Mouse (Mus musculus): ENCODE measurements around the gene Phactr2. TPM values are rescaled to one million over a fixed set of nuclear protein-coding genes. Genes with fewer than 3 reads are reported as not detected.

The Phactr2 gene
- polyA plus RNA-seq, 1 experiment from 2014 or later = 10.0 TPM

- Histone ChIP-seq H3K36me3 (ENCODE audit: control insufficient read depth, insufficient read depth, low read length) (no peaks in the 10 kb centered on the region), H3K4me2 (ENCODE audit: low read depth, low read length) (no peak overlapping the region), H3K9ac (ENCODE audit: low read depth, low read length) (no peak overlapping the region), H3K4me1 (ENCODE audit: control insufficient read depth, insufficient read depth, low read length) (no peaks in the 10 kb centered on the region), H3K4me3 (ENCODE audit: low read length) (no peak overlapping the region), H3K27me3 (replicated peaks; ENCODE audit: control insufficient read depth, insufficient read depth, low read length) (no peaks in the 10 kb centered on the region), H3K9me3 (ENCODE audit: control insufficient read depth, low read length) (no peaks in the 10 kb centered on the region), H3K27ac (ENCODE audit: low read length) (no peak overlapping the region)
- WGBS = 87% methylated on average over 9 of the region's 9 CpGs
- ATAC-seq = no peak
Observed at GRCm38 (mm10) chr10:13422121-13422520, 52.1 kb downstream of the Phactr2 start.

DNA sequence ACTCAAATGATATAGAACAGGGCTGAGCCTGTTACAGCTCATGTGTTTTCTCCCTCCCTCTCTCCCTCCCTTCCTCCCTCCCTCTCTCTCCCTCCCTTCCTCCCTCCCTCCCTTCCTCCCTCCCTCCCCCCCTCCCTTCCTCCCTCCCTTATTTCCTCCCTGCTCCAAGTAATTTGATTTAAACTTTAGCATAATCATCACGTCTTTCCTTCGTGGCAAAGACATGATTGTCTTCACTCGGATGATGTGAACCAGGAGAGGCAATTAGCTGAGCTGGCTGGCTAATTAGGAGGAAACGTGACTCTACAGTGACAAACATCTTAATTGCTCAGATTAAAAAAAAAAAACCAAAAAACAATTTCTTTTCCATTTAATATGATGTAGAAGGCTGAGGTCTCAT lies 55.0 kb downstream of the Phactr2 start:
- WGBS = 42% methylated on average over 4 of the region's 4 CpGs
- Histone ChIP-seq H3K4me3 (ENCODE audit: low read length) (no peak overlapping the region), H3K27ac (ENCODE audit: low read length) (no peak overlapping the region), H3K9me3 (ENCODE audit: control insufficient read depth, low read length) (no peaks in the 10 kb centered on the region), H3K4me2 (ENCODE audit: low read depth, low read length) (no peak overlapping the region), H3K27me3 (replicated peaks; ENCODE audit: control insufficient read depth, insufficient read depth, low read length) (no peaks in the 10 kb centered on the region), H3K36me3 (ENCODE audit: control insufficient read depth, insufficient read depth, low read length) (no peaks in the 10 kb centered on the region), H3K9ac (ENCODE audit: low read depth, low read length) (no peak overlapping the region), H3K4me1 (ENCODE audit: control insufficient read depth, insufficient read depth, low read length) (no peaks in the 10 kb centered on the region)
- ATAC-seq = no peak

DNA sequence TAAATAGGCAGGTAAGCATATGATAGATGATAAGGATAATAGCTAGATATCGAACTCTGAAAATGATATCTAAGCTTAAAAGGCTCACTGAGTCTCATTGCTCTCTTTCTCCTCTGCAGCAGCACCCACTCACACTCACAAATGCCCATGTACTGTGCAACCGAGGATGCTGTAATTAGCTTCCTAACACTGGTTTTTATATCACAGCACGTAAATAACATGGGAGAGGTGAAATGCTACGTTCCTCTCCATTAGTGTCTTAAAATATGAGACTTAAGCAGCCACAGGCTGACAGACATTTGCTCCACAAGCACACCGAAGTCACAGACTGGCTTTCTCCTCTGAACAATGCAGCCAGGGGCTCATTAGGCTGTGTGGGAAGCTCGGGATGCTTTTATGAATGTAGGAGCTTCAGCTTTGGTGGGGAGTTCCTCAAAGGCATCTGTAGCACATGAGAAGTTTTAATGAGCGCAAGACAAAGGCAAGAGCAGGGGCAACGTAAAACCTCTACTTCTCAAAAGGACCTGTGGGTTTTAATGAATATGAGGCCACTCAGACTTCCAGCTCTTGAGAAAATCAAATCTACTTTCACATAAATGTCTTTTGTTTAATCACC lies 58.6 kb downstream of the Phactr2 start:
- H3K27ac ChIP-seq (ENCODE audit: low read length) = no peak overlapping the region

DNA sequence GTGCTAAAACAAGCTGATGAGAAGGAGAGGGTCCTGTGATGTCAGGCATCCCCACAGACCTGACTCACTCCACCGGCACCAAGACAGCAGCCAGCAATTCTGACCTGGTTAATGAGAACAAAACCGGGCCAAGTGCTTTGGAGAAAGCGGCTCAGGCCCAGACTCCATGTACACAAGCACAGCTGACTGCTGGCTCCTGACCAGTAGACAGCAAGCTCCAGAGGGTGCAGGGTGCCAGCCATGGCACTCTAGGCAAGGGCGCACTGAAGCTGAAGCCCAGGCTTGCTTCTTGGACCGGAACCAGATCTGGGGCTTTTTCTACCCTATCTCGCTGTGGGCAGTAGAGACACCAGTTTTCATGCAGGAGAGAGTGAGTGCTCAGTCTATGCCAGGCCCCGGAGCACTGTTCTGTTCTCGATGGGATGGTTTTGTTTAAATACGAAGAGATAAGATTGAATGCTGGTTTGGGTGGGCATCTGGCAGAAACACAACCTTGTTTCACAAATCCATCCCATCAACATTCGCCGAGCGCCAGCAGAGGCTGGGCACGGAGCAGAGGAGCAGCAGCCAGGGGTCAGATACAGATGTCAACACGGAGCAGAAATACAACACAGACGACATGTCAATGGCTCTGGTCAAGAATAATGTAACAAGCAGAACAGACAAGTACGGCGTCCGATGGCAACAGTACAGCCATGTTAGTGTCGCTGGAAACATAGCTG lies 61.8 kb downstream of the Phactr2 start:
- Histone ChIP-seq H3K27me3 (replicated peaks; ENCODE audit: control insufficient read depth, insufficient read depth, low read length) (no peaks in the 10 kb centered on the region), H3K9me3 (ENCODE audit: control insufficient read depth, low read length) (no peaks in the 10 kb centered on the region), H3K4me3 (ENCODE audit: low read length) (no peak overlapping the region), H3K9ac (ENCODE audit: low read depth, low read length) (no peak overlapping the region), H3K4me2 (ENCODE audit: low read depth, low read length) (no peak overlapping the region), H3K36me3 (ENCODE audit: control insufficient read depth, insufficient read depth, low read length) (no peaks in the 10 kb centered on the region), H3K27ac (ENCODE audit: low read length) (0 out of 2 replicates have a peak overlapping the region, but pooled peaks have one; percentile 7), H3K4me1 (ENCODE audit: control insufficient read depth, insufficient read depth, low read length) (no peaks in the 10 kb centered on the region)
- 80% methylated on average over 19 of the region's 19 CpGs for WGBS
- no peak for ATAC-seq

More for the DNA sequence above, 58.6 kb downstream of the Phactr2 start:
- Histone ChIP-seq H3K9ac (ENCODE audit: low read depth, low read length) (no peak overlapping the region), H3K36me3 (ENCODE audit: control insufficient read depth, insufficient read depth, low read length) (no peaks in the 10 kb centered on the region), H3K9me3 (ENCODE audit: control insufficient read depth, low read length) (no peaks in the 10 kb centered on the region), H3K27me3 (replicated peaks; ENCODE audit: control insufficient read depth, insufficient read depth, low read length) (no peaks in the 10 kb centered on the region), H3K4me2 (ENCODE audit: low read depth, low read length) (no peak overlapping the region), H3K4me1 (ENCODE audit: control insufficient read depth, insufficient read depth, low read length) (no peaks in the 10 kb centered on the region), H3K4me3 (ENCODE audit: low read length) (no peak overlapping the region)
- 77% methylated on average over 8 of the region's 8 CpGs for WGBS
- ATAC-seq = no peak

DNA sequence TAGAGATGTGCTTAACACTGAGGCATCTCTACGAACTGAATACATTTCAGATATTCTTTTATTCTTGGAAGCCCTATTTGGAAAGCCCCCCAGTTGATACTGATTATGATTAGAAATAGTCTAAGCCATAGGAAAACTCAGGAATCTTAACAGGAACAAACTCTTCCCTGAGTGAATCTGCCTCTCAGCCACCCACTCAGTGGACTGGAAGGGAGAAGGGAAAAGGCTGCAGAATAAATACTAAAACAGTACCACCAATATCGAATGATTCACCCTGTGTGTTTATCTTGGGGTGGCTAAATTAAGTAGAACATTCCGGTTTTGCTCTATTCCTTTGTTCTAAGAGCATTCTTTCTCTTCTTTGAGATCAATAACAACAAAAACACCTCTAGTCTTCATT lies 63.2 kb downstream of the Phactr2 start:
- WGBS = 77% methylated on average over 3 of the region's 3 CpGs
- ATAC-seq = no peak
- Histone ChIP-seq H3K27me3 (replicated peaks; ENCODE audit: control insufficient read depth, insufficient read depth, low read length) (no peaks in the 10 kb centered on the region), H3K27ac (ENCODE audit: low read length) (no peak overlapping the region), H3K9me3 (ENCODE audit: control insufficient read depth, low read length) (no peaks in the 10 kb centered on the region), H3K4me2 (ENCODE audit: low read depth, low read length) (no peak overlapping the region), H3K4me3 (ENCODE audit: low read length) (no peak overlapping the region), H3K36me3 (ENCODE audit: control insufficient read depth, insufficient read depth, low read length) (no peaks in the 10 kb centered on the region), H3K4me1 (ENCODE audit: control insufficient read depth, insufficient read depth, low read length) (no peaks in the 10 kb centered on the region), H3K9ac (ENCODE audit: low read depth, low read length) (no peak overlapping the region)

DNA sequence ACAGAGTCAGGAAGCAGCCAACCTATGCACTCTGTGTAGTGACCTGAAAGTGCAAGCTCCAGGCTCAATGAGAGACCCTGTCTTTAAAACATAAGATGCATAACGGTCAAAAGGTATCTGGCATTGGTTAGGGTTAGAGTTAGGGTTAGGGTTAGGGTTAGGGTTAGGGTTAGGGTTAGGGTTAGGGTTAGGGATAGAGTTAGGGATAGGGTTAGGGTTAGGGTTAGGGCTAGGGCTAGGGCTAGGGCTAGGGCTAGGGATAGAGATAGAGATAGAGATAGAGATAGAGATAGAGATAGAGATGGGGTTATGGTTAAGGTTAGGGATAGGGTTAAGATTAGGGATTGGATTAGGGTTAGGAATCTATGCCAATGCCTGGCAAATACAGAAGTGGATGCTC lies 72.2 kb downstream of the Phactr2 start:
- ATAC-seq = no peak
- no peaks in the 10 kb centered on the region for H3K9me3 ChIP-seq (ENCODE audit: control insufficient read depth, low read length)
- H3K36me3 ChIP-seq (ENCODE audit: control insufficient read depth, insufficient read depth, low read length) = no peaks in the 10 kb centered on the region
- H3K27ac ChIP-seq (ENCODE audit: low read length) = no peak overlapping the region
- H3K27me3 ChIP-seq (replicated peaks; ENCODE audit: control insufficient read depth, insufficient read depth, low read length) = no peaks in the 10 kb centered on the region
- H3K4me2 ChIP-seq (ENCODE audit: low read depth, low read length) = no peak overlapping the region
- 84% methylated on average over 1 of the region's 1 CpGs for WGBS
- no peaks in the 10 kb centered on the region for H3K4me1 ChIP-seq (ENCODE audit: control insufficient read depth, insufficient read depth, low read length)
- H3K9ac ChIP-seq (ENCODE audit: low read depth, low read length) = no peak overlapping the region
- H3K4me3 ChIP-seq (ENCODE audit: low read length) = no peak overlapping the region

DNA sequence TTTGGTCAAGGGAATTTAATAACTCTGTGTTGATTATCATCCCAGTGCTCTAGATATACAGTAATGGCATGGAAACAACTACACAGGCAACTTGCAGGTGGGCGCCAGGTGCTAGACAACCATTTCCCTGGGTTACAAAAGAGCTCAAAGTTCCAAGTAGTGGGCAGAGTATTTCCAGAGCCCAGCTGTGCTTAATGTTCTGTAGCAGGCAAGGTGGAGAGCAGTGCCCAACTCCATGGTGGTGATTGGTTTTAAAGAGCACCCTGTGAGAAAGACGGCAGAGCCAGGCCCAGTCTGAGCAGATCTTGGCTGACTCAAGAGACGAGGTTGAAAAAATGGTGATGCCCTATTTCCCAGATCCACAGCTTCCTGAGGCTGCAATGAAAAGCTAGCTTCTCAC lies 78.5 kb downstream of the Phactr2 start:
- Histone ChIP-seq H3K27me3 (replicated peaks; ENCODE audit: control insufficient read depth, insufficient read depth, low read length) (no peaks in the 10 kb centered on the region), H3K4me3 (ENCODE audit: low read length) (no peak overlapping the region), H3K4me1 (ENCODE audit: control insufficient read depth, insufficient read depth, low read length) (no peaks in the 10 kb centered on the region), H3K4me2 (ENCODE audit: low read depth, low read length) (no peak overlapping the region), H3K27ac (ENCODE audit: low read length) (no peak overlapping the region), H3K9me3 (ENCODE audit: control insufficient read depth, low read length) (no peaks in the 10 kb centered on the region), H3K9ac (ENCODE audit: low read depth, low read length) (no peak overlapping the region), H3K36me3 (ENCODE audit: control insufficient read depth, insufficient read depth, low read length) (no peaks in the 10 kb centered on the region)
- no peak for ATAC-seq
- WGBS = 86% methylated on average over 3 of the region's 3 CpGs

- 61% methylated on average over 4 of the region's 4 CpGs for WGBS
- H3K4me2 ChIP-seq (ENCODE audit: low read depth, low read length) = no peak overlapping the region
- no peak overlapping the region for H3K9ac ChIP-seq (ENCODE audit: low read depth, low read length)
- H3K27ac ChIP-seq (ENCODE audit: low read length) = no peak overlapping the region
- H3K4me3 ChIP-seq (ENCODE audit: low read length) = no peak overlapping the region
- no peaks in the 10 kb centered on the region for H3K27me3 ChIP-seq (replicated peaks; ENCODE audit: control insufficient read depth, insufficient read depth, low read length)
- 0 out of 2 replicates have a peak, but pooled peaks cover under 1% of the 10 kb centered on the region for H3K4me1 ChIP-seq (ENCODE audit: control insufficient read depth, insufficient read depth, low read length)
- H3K9me3 ChIP-seq (ENCODE audit: control insufficient read depth, low read length) = no peaks in the 10 kb centered on the region
- no peaks in the 10 kb centered on the region for H3K36me3 ChIP-seq (ENCODE audit: control insufficient read depth, insufficient read depth, low read length)
- no peak for ATAC-seq
Observed at GRCm38 (mm10) chr10:13394000-13394399, 80.2 kb downstream of the Phactr2 start.

- Histone ChIP-seq H3K36me3 (ENCODE audit: control insufficient read depth, insufficient read depth, low read length) (no peaks in the 10 kb centered on the region), H3K9me3 (ENCODE audit: control insufficient read depth, low read length) (no peaks in the 10 kb centered on the region), H3K27ac (ENCODE audit: low read length) (0 out of 2 replicates have a peak overlapping the region, but pooled peaks have one; percentile 11), H3K4me1 (ENCODE audit: control insufficient read depth, insufficient read depth, low read length) (peaks cover 7% of the 10 kb centered on the region; the same call in 1 of the 2 replicates), H3K9ac (ENCODE audit: low read depth, low read length) (peak overlapping the region; percentile 16), H3K4me2 (ENCODE audit: low read depth, low read length) (peak overlapping the region; percentile 34), H3K27me3 (replicated peaks; ENCODE audit: control insufficient read depth, insufficient read depth, low read length) (no peaks in the 10 kb centered on the region), H3K4me3 (ENCODE audit: low read length) (peak overlapping the region; percentile 9)
- 5% methylated on average over 11 of the region's 11 CpGs for WGBS
- ATAC-seq = peak; percentile 64
Observed at GRCm38 (mm10) chr10:13388116-13388922, 85.9 kb downstream of the Phactr2 start.

All from intestine, embryonic 16.5 days (tissue).